Mouse (Mus musculus) stomach, embryonic 16.5 days (tissue): Measurements from ENCODE around the gene Poldip2. TPM values are rescaled to one million over a fixed set of nuclear protein-coding genes. Genes with fewer than 3 reads are reported as not detected.

Experiments used
- ATAC-seq: fragments of 200-750 bp; cut with Nextera tagmentation; 2 replicates; pipeline ENCODE4 v1.8.0; 2017; ENCODE audit warnings: moderate number of reproducible peaks, moderate TSS enrichment; ENCODE audit not compliant: insufficient read depth, low FRiP score
- H3K27ac ChIP-seq: fragments of 300-500 bp; sonication (generic); 2 replicates; pipeline ENCODE4 v1.5.1; 2014; ENCODE audit warnings: low read length
- H3K27me3 ChIP-seq: fragments of 300-500 bp; sonication (generic); 2 replicates; pipeline ENCODE4 v1.6.1; 2014; ENCODE audit warnings: low read length, control low read depth, mixed read lengths; ENCODE audit not compliant: control insufficient read depth, insufficient read depth
- H3K36me3 ChIP-seq: fragments of 300-500 bp; sonication (generic); 2 replicates; pipeline ENCODE4 v1.6.1; 2014; ENCODE audit warnings: low read length; ENCODE audit not compliant: control insufficient read depth, insufficient read depth
- H3K4me1 ChIP-seq: fragments of 300-500 bp; sonication (generic); 2 replicates; pipeline ENCODE4 v1.6.1; 2014; ENCODE audit warnings: low read length, control low read depth, mixed read lengths; ENCODE audit not compliant: control insufficient read depth, insufficient read depth
- H3K4me2 ChIP-seq: fragments of 300-500 bp; sonication (generic); 2 replicates; pipeline ENCODE4 v1.6.1; 2014; ENCODE audit warnings: low read depth, low read length, mixed read lengths
- H3K4me3 ChIP-seq: fragments of 300-500 bp; sonication (generic); replicated peaks from 2 replicates; pipeline ENCODE4 v1.5.1; 2014; ENCODE audit warnings: mild to moderate bottlenecking, low read length
- H3K9ac ChIP-seq: fragments of 300-500 bp; sonication (generic); 2 replicates; pipeline ENCODE4 v1.6.1; 2014; ENCODE audit warnings: low read length
- H3K9me3 ChIP-seq: fragments of 300-500 bp; sonication (generic); replicated peaks from 2 replicates; pipeline ENCODE4 v1.6.1; 2016; ENCODE audit warnings: low read length, control low read depth; ENCODE audit not compliant: control insufficient read depth
- WGBS: fragments of 180-500 bp; shearing (Covaris S2); extraction: QIAGEN DNeasy Blood & Tissue Kit; methylation state at CpG from one replicate; pipeline ENCODE4 v1.1.7; 2014; 5-methylcytosine and 5-hydroxymethylcytosine counted together
- polyA plus RNA-seq: library from polyadenylated mRNA; unstranded; fragments of >200 nt; fragmentation: Nextera tagmentation; extraction: Ambion mirVana; gene quantifications from 2 replicates; pipeline ENCODE4 v1.2.1, GENCODE M21; 2015

Gene Poldip2
- polyA plus RNA-seq, 1 experiment from 2014 or later, result 136 TPM

GRCm38 (mm10) chr11:78499004-78499403 lies 13.0 kb upstream of the Poldip2 start, which contains the start of gene Vtn:
Vtn (plus strand) TSS chr11:78499091.
- 46% methylated on average over 7 of the region's 7 CpGs for WGBS

DNA sequence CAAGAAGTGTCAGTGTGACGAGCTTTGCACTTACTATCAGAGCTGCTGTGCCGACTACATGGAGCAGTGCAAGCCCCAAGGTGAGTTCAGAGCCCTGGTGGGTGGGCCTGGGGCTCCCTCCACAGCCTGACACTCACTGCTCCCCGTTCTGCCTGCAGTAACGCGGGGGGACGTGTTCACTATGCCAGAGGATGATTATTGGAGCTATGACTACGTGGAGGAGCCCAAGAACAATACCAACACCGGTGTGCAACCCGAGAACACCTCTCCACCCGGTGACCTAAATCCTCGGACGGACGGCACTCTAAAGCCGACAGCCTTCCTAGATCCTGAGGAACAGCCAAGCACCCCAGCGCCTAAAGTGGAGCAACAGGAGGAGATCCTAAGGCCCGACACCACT lies 12.4 kb upstream of the Poldip2 start:
- Histone ChIP-seq H3K27me3 (peaks cover 38% of the 10 kb centered on the region), H3K4me3 (no peak overlapping the region), H3K9me3 (no peaks in the 10 kb centered on the region), H3K4me1 (peaks cover 6% of the 10 kb centered on the region), H3K36me3 (no peaks in the 10 kb centered on the region), H3K4me2 (no peak overlapping the region), H3K9ac (no peak overlapping the region), H3K27ac (no peak overlapping the region)
- WGBS, result 42% methylated on average over 16 of the region's 16 CpGs
- no peak for ATAC-seq

More at GRCm38 (mm10) chr11:78499004-78499403, 13.0 kb upstream of the Poldip2 start, which contains the start of gene Vtn:
- no peaks in the 10 kb centered on the region for H3K9me3 ChIP-seq
- 0 out of 2 replicates have a peak within 1 kb of the TSS, but pooled peaks have one; percentile 47 for H3K27ac ChIP-seq
- peak within 1 kb of the TSS; percentile 54 for H3K4me3 ChIP-seq
- peak within 1 kb of the TSS; percentile 91 for H3K4me2 ChIP-seq
- no peak for ATAC-seq
- H3K4me1 ChIP-seq, result peaks cover 6% of the 10 kb centered on the region
- peaks cover 38% of the 10 kb centered on the region for H3K27me3 ChIP-seq
- H3K36me3 ChIP-seq, result no peaks in the 10 kb centered on the region
- H3K9ac ChIP-seq, result peak within 1 kb of the TSS; percentile 65

DNA sequence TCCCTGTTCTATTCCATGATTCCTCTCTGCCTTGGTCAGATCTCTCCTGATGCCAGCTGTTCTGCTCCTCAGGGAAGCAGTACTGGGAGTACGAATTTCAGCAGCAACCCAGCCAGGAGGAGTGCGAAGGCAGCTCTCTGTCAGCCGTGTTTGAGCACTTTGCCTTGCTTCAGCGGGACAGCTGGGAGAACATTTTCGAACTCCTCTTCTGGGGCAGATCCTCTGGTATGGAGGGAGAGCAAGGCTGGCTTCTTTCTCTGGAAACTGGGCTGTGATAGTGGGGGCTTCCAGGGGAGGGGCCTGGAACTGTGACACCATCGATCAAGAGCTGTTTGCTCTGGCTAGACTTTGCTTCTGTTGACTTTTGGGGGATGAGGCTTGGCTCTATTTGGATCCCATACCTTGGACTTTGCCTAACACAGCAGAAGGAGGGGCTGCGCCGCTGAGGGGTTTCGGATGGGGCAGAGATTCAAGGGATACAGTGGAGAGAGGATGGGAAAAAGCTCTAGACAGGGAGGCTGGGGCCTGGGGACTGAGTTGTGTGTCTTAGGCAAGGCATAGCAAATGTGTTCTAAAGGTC lies 11.3 kb upstream of the Poldip2 start:
- Histone ChIP-seq H3K4me1 (peaks cover 6% of the 10 kb centered on the region), H3K9ac (no peak overlapping the region), H3K27ac (no peak overlapping the region), H3K36me3 (no peaks in the 10 kb centered on the region), H3K4me3 (no peak overlapping the region), H3K9me3 (no peaks in the 10 kb centered on the region), H3K27me3 (peaks cover 30% of the 10 kb centered on the region), H3K4me2 (no peak overlapping the region)
- ATAC-seq, result no peak
- WGBS, result 48% methylated on average over 9 of the region's 9 CpGs

GRCm38 (mm10) chr11:78501529-78501928 lies 10.5 kb upstream of the Poldip2 start:
- Histone ChIP-seq H3K27me3 (peaks cover 21% of the 10 kb centered on the region), H3K4me1 (peaks cover 6% of the 10 kb centered on the region), H3K4me3 (no peak overlapping the region), H3K4me2 (no peak overlapping the region), H3K9ac (no peak overlapping the region), H3K27ac (no peak overlapping the region), H3K36me3 (no peaks in the 10 kb centered on the region), H3K9me3 (no peaks in the 10 kb centered on the region)
- WGBS, result 67% methylated on average over 20 of the region's 20 CpGs
- ATAC-seq, result no peak

- no peak within 1 kb of the TSS for H3K9ac ChIP-seq
- H3K4me2 ChIP-seq, result no peak within 1 kb of the TSS
- no peaks in the 10 kb centered on the region for H3K9me3 ChIP-seq
- no peak within 1 kb of the TSS for H3K27ac ChIP-seq
- H3K4me1 ChIP-seq, result no peaks in the 10 kb centered on the region
- 70% methylated on average over 7 of the region's 7 CpGs for WGBS
- no peak within 1 kb of the TSS for H3K4me3 ChIP-seq
- no peaks in the 10 kb centered on the region for H3K36me3 ChIP-seq
- no peak for ATAC-seq
- peaks cover 18% of the 10 kb centered on the region; the same call in 1 of the 2 replicates for H3K27me3 ChIP-seq
These were observed 8.9 kb upstream of the Poldip2 start, which contains the start of gene Sebox for GRCm38 (mm10) chr11:78502909-78503650. Sebox (plus strand) TSS chr11:78503447.

DNA sequence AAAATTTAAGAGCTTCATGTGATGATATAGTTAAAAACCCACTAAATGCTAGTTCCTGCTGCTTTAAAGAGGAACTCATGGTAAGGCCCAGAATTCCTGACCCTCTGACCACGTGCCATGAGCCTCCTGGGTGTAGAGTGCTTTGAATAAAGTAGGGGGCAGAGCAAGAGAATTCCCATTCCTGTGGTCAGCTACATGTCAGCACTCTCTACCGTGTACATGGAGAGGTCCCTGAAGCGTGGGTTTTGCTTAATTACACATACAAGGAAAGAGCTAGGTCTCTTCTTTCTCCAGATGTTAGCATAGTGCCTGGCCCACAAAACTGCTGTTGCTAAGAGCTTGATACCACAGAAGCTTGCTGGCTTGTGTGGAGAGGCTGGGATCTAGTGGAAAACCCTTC lies 6.6 kb upstream of the Poldip2 start:
- Histone ChIP-seq H3K36me3 (no peaks in the 10 kb centered on the region), H3K4me3 (no peak overlapping the region), H3K27me3 (no peaks in the 10 kb centered on the region; the same call in 1 of the 2 replicates), H3K9ac (no peak overlapping the region), H3K27ac (no peak overlapping the region), H3K4me2 (no peak overlapping the region), H3K4me1 (no peaks in the 10 kb centered on the region), H3K9me3 (no peaks in the 10 kb centered on the region)
- ATAC-seq, result no peak
- WGBS, result 81% methylated on average over 3 of the region's 3 CpGs

GRCm38 (mm10) chr11:78509148-78509547 lies 2.8 kb upstream of the Poldip2 start:
- Histone ChIP-seq H3K36me3 (no peaks in the 10 kb centered on the region), H3K27ac (no peak overlapping the region), H3K9me3 (no peaks in the 10 kb centered on the region), H3K4me3 (no peak overlapping the region), H3K9ac (no peak overlapping the region), H3K27me3 (no peaks in the 10 kb centered on the region), H3K4me2 (no peak overlapping the region), H3K4me1 (peaks cover 13% of the 10 kb centered on the region)
- WGBS, result 82% methylated on average over 5 of the region's 5 CpGs
- no peak for ATAC-seq

GRCm38 (mm10) chr11:78513106-78513790 lies 1.3 kb downstream of the Poldip2 start:
- Histone ChIP-seq H3K27me3 (no peaks in the 10 kb centered on the region), H3K4me2 (peak overlapping the region; percentile 93), H3K4me3 (peak overlapping the region; percentile 93), H3K4me1 (peaks cover 13% of the 10 kb centered on the region), H3K27ac (no peak overlapping the region), H3K9me3 (no peaks in the 10 kb centered on the region), H3K36me3 (peaks cover 19% of the 10 kb centered on the region), H3K9ac (peak overlapping the region; percentile 98; the same call in 1 of the 2 replicates)
- 70% methylated on average over 3 of the region's 3 CpGs for WGBS
- no peak for ATAC-seq
